Mouse (Mus musculus): ENCODE measurements around the gene Ddost.

- TF ChIP-seq ZNF384 (IDR thresholded peaks at IDR 0.05; ENCODE audit: low read depth, low read length) (no peak), HCFC1 (IDR thresholded peaks at IDR 0.05; ENCODE audit: borderline replicate concordance, insufficient read depth, low read length) (no peak), ZC3H11A (IDR thresholded peaks at IDR 0.05; ENCODE audit: borderline replicate concordance, low read depth, low read length) (no peak), CHD2 (IDR thresholded peaks at IDR 0.05; ENCODE audit: low read depth, low read length) (no peak)
Observed at GRCm38 (mm10) chr4:138307739-138308138, 3.2 kb downstream of the Ddost start.
